Mouse (Mus musculus) embryo, embryonic 9.5 days (tissue): Measurements from ENCODE around the gene Gldc.

ENCODE experiments used
- DNase-seq: peaks from one replicate; pipeline ENCODE4 v3.0.0-alpha.2; 2017; ENCODE audit errors: extremely low spot score

The Gldc gene

GRCm38 (mm10) chr19:30107221-30107845 lies 67.9 kb downstream of the Gldc start:
- DNase-seq: no peak

- DNase-seq: no peak
Measured at GRCm38 (mm10) chr19:30105045-30105842, 70.0 kb downstream of the Gldc start.

GRCm38 (mm10) chr19:30102620-30103019 lies 72.6 kb downstream of the Gldc start:
- DNase-seq: no peak

DNA sequence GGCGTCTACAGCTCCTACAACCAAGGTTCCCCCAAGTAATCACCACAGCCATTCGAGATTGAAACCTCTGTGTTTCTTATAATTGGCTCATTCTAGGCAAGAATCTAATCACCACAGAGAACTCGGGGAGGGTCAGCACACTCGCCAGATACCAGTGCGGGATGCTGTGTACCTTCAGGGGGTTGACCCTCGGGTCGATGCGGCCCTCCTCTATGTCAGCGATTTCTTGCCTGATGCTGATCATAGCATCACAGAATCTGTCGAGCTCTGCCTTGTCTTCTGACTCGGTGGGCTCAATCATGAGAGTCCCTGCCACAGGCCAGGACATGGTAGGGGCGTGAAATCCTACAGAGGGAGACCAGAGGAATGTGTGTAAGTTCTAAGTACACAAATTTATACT lies 74.7 kb downstream of the Gldc start:
- DNase-seq: no peak

DNA sequence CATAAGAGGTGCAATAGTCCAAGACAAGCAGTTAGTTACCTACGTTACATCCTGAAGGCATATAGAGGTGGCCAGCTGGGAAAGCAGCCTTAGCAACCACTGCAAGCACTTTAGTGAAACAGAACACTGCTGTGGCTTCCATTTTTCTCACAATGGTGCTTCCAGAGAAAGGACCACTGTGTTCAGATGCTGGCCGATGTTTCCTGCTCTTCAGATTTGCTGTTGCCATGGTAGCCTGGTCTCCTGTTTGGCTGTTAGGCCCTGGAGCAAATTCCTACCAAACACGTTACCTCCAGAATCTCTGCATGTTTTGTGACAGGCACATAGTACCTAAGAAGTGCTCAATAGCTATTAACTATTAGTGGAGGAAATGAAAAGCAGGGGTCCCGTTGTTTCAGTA lies 78.2 kb downstream of the Gldc start:
- DNase-seq: no peak

- DNase-seq: no peak
Measured at GRCm38 (mm10) chr19:30096186-30096585, 79.0 kb downstream of the Gldc start.

DNA sequence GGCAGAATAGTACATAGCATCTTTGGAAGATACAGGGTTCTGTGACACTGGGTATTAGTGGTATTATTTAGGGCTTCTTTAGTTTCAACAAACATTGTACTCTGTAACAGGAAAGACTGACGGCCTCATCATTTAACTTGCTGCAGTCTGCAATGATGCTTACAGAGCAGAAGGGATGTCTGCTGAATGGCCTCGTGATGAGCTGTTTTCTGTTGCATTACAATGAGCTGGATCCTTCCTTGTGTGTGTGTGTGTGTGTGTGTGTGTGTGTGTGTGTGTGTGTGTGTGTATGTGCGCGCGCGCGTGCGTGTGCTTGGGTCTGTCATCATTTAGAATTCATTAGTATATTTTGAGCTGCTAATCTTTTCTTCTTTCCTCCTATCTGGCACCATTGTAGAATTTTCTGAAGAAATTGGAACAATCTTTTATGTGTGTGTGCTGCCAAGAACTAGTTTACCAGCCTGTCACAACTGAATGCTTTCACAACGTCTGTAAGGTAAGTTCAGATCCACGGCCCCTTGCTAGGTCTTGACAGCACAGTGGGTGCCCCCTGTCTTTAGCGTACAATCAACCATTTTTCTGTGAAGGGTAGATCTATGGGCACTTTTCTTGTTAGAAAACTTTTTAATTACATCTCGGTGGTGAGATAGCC lies 83.5 kb downstream of the Gldc start:
- no peak for DNase-seq

DNA sequence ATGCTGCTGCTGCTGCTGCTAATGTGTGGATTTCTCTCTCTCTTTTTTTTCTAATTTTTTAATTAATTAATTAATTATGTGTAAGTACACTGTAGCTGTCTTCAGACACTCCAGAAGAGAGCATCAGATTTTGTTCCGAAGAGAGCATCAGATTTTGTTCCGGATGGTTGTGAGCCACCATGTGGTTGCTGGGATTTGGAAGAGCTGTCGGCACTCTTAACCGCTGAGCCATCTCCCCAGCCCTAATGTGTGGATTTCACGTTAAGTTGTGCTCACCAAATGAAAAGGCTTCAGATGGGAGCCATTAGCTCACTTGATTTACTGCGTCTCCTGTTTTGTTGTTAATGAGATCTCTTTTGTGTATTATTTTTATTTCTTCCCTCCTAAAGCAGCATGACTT lies 85.1 kb downstream of the Gldc start:
- no peak for DNase-seq

- DNase-seq: no peak
Measured at GRCm38 (mm10) chr19:30065797-30066196, 109.4 kb downstream of the Gldc start.

DNA sequence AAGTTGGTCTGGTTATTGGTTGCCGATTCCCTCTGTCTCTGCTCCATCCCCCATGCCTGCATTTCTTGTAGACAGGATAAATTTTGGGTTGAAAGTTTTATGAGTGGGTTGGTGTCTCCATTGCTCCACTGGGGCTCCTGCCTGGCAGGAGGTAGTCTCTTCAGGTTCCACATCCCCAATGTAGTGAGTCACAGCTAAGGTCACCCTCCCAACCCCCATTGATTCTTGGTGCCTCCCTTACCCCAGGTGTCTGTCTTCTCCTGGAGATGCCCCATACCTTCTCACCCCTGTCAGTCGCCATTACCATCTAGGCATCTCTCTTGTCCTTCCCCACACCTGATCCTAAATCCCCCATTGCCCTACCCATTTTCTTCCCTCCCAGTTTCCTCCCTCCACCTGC lies 121.0 kb downstream of the Gldc start:
- no peak for DNase-seq

- no peak for DNase-seq
Measured at GRCm38 (mm10) chr19:30051479-30051878, 123.8 kb downstream of the Gldc start.

GRCm38 (mm10) chr19:30050584-30050983 lies 124.6 kb downstream of the Gldc start:
- DNase-seq: no peak
